Mouse (Mus musculus): ENCODE results near the gene Kcna10.

Gene Kcna10

DNA sequence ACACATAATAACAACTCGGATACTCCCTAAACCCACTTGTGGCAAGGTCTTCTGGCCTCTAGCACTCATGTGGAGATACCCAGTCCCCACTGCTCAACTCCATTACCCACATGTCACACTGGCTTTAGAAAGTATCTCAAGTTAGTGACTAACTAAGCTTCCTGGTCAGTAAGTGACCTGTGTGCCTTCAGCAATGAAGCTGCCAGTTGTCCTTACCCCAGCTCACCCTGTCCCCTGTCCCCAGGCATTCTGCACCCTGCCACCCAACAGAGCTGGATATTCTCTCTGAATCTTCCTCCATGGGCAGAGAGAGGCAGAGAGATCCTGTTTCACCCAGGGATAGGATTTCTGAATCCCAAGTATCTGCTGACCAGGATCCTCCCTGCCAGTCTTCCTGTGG is at the start of gene Kcna10:
Gene Kcna10 (plus strand): TSS at position 301 of the 400 bp plus-strand sequence.
- ATAC-seq (ENCODE audit: low TSS enrichment), result no peak

DNA sequence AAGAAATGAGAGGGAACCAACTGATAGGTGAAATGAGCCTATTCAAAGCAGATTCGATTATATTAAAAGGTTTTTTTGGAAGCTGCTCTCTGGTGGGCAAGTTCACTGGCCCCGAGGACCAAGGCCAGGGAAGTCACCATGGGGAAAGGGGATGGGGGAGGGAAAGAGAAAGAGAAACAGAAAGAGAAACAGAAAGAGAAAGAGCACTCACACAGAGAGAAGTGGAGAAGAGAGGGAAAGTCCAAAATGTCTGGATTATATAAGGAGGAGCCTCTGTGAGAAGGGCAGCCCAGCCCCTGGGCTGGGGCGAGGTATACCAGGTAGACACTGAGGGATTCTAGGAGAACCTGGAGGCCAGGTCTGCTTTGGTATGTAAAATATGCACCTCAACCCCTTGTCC is 48.4 kb upstream of the Kcna10 start:
- no peak for ATAC-seq (ENCODE audit: low TSS enrichment)

DNA sequence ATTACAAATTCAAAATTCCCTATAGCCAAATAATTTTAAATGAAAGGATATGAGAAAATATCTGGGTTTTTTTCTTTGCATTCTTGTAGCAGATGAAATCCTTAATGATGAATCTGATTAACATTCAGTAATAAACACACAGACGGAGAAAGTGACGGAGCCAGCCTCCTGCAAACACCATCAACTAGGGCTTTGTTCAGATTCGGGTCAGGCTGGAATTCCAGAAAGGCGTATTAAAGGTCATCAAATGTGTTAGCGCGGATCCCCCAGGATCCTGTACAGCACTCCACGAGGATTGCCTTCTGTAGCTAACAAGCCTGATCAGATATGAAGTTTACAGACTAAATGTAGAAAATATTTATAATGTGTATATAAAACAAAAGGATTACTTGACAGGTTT is 35.7 kb upstream of the Kcna10 start:
- no peak for ATAC-seq (ENCODE audit: low TSS enrichment)

DNA sequence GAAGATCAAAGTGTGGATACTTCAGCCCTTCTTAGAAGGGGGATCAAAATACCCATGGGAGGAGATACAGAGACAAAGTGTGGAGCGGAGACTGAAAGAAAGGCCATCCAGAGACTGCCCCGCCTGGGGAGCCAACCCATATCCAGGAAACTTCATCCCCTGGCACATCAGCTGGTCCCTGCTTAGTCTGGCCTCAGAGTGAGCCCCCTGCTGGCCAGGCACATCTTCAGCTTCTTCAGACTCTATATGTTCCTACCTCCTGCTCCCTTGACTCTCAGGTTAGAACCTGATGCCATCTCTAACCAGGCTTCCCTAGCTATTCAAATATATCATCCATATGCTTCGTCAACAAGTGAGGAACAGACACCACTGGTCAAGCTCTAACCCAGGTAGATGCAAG is 33.9 kb upstream of the Kcna10 start:
- peak; percentile 91 for ATAC-seq (ENCODE audit: low TSS enrichment)

DNA sequence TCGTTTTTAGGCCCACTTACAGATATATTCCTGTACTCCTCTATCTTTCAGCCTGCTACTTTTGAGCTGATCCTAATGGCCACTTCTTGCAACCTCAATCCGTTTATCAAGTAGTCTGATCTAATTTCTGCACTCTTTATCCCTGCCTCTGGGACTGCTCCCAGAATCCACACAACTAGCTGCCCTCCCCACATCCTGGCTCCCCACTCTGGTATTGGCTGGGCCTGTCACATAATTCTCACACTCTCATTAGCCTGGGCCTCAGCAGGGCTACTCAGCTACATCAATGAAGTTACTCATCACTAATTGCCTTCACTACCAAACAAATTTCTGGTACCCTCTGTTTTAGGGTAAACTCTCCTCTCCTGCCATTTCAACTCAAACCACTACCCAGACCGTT is 32.4 kb upstream of the Kcna10 start:
- ATAC-seq (ENCODE audit: low TSS enrichment), result peak; percentile 70

DNA sequence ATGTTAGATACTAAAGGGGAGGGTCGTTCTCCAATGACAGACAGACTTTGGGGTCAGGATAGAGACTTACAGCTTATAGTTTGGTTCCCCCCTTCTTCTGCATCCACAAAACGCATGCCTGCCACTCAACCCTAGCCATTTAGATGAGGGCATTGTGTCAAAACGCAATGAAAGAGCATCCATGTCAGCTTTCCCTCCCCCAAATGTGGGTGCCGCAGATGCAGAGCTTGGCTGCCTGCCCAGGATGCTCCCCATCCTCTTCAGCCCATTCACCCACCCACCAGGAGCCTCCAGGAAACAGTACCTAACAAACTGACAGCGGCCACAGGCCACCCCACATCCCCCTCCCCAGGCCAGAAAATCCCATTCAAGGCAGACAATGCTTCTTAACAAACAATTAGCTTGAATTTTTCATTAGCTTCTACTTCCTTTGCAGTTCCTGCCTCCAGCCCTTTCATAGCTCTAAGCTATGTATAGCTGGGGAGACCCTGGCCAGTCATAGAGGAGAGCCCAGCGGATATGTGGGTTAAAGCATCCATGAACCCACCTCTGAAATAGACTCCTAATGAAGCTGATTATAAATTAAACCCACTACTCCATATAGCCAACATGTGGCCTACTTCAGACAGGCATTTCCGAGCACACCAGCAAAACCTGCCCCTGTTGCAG is 31.9 kb upstream of the Kcna10 start:
- no peak for ATAC-seq (ENCODE audit: low TSS enrichment)

DNA sequence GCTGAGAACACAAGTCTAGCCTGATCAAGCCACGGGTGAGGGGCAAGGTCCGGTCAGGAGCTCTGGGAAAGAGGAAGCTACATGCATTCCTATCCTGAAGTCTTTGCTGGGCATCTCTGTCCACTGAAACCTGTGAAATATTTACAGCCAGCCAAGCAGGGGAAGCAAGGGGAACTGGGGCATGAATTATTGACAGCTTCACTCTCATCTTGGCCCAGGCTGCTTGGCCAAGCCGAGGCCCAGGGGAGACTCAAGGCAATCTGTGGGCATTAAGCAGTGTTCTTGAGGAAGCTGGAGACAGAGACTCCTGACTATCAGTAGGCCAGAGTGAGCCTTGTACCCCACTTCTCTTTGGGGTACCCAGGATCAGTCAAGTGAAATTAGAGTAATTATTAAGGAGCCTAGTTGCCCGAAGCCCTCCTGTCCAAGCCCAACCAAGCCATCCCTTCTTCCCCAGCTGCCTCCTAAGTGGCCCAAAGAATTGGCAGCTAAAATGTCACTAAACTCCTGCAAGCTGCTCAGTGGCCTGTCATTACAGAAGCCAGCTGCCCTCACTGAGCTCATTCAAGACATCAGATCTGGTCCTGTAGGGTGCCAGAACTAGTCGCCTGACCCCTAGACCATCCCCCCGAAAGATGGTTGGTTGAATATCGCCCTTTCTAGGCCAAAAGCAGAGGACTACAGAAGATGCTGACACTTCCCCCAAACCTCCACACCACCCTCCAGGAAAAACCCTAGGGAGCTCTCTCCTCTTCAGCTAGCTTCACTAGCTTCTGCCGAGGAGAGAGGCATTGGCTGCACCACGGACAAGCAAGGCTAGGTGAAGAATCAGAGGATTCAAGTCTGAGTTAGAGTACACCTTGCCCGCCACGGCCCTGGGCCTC is 28.8 kb upstream of the Kcna10 start:
- ATAC-seq (ENCODE audit: low TSS enrichment), result no peak

DNA sequence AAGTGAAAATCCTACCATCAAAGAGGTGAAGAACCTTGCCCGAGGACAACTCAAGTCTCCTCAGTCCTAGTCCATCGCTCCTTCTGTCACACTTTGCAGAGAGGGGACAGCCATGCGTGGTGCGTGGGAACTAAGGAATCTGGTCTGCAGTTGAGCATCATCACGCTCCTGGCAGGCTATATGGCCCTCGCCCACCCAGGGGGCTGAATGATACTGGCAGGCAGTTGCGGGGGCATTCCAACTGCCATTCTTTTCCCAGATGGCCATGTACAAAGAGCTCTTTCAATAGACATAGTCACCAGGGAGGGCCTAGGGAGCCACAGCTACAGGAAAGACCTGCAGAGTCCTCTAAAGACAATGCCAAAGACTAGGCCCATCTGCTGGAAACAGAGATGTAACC is 24.0 kb upstream of the Kcna10 start:
- ATAC-seq (ENCODE audit: low TSS enrichment), result no peak

DNA sequence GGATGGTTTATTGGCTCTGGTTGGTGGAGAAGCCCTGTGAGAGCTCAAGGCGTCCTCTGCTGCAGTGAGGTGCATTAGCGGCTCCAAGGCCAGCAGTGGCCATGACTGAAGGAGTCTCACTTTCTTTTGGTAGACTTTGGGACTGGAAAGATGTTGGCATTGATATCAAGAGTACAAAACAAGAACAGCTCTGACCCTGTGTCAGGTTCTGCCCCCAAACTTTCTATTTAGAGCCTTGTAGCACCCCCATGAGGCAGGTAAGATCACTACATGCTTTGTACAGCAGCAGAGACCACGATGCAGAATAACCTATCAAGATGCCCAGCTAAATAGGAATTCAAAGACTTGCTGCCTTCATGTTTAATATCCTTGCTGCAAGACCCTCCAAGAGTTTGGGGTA is 23.4 kb upstream of the Kcna10 start:
- peak; percentile 32; the same call in 1 of the 2 replicates for ATAC-seq (ENCODE audit: low TSS enrichment)

DNA sequence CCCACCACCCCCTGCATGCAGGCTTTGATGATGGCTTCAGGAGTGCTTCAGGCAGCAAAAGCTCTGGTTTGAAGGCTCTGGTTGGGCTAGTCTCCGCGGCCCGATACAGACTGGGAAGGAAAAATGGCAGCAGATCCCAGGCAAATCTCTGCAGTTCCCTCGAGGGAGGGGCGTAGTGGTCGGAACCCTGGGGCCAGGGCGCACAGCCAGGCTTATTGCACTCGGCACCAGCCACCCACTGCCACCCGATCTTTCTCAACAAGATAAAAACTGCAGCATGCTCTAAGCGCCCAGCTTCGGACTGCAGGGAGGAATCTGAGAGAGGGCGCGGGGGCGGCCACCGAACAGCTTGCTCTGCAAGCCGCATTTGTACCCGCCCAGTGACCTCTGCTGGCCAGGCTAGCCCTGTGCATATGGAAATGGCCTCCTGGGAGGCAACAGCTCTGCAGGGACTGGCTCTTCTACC is 23.0 kb upstream of the Kcna10 start:
- peak; percentile 63 for ATAC-seq (ENCODE audit: low TSS enrichment)

DNA sequence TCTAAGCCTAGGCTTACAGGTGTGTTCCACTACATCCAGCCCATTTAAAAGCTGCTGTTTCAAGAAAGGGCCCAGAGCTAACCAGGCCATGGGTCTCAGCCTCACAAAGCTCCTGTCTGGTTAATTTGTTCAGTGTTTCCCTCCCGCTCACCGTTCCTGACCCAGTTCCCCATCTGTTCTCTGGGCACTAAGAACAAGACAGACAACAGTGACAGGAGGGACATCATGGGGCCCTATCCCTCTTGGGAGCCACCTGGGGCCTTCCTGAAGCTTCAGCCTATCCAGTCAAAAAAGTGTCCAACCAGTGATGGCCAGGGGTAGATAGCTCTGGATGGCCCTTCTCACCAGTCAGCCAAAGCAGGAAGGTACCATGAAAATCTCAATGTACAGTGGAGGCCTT is 20.1 kb upstream of the Kcna10 start:
- no peak for ATAC-seq (ENCODE audit: low TSS enrichment)

DNA sequence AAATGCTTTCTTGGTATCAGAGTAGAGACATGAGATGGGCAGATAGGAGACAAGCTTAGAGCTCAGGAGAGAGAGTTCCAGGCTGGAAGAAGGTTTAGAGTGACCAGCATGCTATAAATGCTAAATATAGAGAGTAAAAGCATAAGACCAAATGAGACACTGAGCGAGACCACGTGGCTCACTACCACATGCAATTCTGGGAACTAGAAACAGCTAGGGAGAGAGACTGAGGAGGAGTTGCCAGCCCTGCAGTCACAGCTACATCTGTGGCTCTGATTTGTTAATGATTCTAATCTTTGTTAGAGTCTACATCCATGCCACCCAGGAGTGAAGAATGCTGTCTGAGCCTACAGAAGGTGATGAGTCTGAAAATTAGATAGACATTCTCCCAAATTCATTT is 13.3 kb upstream of the Kcna10 start:
- peak; percentile 98 for ATAC-seq (ENCODE audit: low TSS enrichment)

DNA sequence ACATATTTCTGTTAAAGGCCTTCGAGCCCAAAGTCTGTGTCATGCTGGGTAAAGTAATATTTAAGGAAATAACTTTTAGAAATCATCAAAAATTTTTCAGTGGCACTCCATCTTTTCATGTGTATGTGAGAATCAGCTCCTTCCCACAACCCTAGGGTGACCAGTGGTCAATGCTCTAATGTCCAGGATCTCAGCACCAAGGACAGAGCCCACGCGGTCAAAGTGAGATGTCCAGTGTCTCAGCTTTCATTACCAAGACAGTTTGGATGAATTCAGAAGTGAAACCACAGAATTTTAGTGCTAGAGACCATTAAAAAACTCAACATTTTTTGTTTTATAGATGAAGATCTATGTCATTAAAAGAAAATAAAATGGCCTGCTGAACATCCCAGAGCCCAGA is 10.9 kb upstream of the Kcna10 start:
- no peak for ATAC-seq (ENCODE audit: low TSS enrichment)

DNA sequence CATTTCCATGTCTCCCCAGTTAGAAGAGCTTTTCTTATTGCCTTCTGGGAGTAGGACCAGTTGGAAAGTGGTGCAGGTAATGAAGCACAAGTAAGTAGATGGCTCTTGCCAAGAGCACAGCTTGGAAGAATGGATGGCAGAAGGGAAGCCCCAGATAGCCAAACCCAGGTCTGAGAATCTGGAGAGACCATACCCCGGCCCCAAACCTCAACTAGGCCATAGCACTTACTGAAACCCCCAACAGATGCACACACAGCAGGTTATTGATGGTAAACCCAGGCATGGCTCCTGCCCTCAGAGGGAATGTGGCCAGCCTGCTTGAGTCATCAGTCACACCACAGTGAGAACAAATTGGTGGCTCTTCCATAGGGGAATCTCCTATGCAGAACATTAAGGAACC is 10.3 kb upstream of the Kcna10 start:
- ATAC-seq (ENCODE audit: low TSS enrichment), result no peak

DNA sequence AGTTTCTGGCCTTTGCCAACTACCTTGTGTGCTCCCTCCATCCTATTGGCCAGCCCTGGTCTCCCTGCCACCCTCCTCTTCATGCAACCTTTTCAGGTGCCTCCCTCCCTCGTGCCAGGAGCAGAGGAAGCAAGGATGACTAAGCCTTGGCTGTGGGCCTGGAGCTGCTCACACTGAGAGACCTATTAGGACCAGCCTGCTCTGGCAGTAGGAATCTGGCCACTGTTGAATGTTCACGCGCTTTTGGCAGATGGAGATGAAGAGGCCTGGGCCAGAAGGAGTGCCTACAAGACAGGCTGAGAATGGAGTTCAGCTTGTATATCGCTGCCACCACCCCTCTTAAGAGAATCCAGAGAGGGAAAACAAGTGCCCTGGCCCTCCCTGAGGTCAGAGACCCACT is 7.4 kb upstream of the Kcna10 start:
- ATAC-seq (ENCODE audit: low TSS enrichment), result peak; percentile 55

DNA sequence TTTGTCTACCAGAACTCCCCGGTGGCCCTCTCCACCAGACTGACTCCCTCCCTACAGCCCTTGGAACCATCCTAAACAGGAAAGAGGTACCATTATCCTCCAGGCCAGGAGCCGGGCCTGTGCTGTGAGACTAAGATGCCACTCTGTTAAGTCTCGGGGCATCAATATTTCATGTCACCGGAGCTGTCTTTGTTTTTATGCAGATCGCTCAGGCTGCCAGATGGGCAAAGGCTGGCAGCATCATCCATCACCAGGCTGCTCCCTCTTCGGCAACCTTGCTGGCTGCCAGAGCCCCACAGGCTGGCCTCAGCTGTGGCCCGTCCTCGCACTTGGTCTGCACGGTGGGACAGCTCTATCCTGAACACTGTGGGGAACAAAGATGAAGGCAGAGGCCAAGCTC is 6.4 kb upstream of the Kcna10 start:
- no peak for ATAC-seq (ENCODE audit: low TSS enrichment)

DNA sequence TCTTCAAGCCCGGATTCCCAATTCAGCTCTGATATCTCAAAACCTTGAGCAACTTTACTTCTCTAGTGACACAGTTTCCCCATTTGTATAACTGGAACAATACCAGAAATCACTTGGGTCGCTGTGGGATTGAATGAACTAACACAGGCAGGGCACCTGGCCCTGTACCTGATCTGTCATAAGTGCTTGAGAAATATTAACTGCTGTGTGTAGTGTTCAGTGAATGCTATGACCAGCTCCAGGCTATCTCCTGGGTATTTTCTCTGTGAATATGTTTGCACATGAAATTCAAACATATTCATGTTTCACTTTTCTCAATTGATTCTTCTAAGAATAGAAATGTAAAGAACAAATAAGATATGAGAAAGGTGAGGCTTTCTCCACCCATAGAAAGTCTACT is 2.0 kb upstream of the Kcna10 start:
- no peak for ATAC-seq (ENCODE audit: low TSS enrichment)

DNA sequence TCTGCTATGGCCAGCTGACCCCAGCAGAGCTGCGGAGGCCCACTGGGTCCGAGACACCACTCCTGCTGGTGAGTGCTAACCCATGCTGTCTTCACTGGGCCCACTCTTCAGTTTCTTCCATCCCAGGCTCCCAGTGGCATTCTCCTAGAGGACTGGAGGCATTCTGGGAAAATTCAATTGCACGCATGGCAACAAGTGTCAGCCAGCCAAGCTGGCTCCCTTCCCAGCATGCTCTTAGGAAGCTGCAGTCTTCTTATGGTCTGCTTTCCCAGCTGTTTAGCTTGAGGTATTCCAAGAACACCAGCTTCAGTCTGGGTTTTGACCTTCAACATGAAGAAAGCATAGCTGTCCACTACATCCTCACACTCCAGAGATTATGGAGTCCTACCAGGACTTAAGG is 322 bp downstream of the Kcna10 start:
- no peak for ATAC-seq (ENCODE audit: low TSS enrichment)

DNA sequence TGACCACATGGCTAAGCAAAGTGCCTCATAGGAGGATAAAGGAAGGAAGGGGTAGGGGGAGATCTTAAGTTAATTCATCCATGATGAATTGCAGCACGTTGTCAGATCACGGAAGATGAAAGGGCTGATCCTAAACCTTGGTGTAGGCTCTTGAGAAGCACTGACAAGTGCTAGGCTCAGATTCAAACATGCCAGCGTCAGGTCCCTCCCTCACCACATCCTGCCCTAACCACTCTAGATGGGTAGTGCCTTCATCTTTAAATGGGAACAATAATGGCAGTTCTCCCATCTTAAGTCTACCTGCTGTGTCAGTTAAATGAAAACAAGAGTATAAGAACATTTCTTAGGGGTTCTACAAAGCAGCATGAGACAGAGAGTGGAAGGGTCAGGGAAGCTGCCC is 2.7 kb downstream of the Kcna10 start:
- ATAC-seq (ENCODE audit: low TSS enrichment), result no peak

DNA sequence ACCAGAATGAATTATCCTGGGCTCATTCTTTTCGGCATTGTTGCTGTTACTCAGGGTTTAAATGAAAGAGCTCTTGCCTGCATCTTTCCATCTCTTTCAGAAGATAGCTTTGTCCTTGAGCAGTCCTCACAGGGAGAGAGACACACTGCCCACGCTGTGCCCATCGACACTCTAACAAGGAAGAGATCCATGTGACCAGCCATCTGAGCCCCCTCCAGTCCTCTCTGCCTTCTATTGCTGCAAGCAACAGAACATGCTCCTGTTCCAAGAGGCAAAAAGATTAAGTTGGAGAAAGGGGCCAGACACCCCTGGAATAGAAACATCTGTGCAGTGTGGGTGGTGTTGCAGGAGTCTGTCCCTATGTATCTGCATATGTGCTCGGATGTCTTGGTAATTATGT is 4.2 kb downstream of the Kcna10 start:
- ATAC-seq (ENCODE audit: low TSS enrichment), result peak; percentile 42

DNA sequence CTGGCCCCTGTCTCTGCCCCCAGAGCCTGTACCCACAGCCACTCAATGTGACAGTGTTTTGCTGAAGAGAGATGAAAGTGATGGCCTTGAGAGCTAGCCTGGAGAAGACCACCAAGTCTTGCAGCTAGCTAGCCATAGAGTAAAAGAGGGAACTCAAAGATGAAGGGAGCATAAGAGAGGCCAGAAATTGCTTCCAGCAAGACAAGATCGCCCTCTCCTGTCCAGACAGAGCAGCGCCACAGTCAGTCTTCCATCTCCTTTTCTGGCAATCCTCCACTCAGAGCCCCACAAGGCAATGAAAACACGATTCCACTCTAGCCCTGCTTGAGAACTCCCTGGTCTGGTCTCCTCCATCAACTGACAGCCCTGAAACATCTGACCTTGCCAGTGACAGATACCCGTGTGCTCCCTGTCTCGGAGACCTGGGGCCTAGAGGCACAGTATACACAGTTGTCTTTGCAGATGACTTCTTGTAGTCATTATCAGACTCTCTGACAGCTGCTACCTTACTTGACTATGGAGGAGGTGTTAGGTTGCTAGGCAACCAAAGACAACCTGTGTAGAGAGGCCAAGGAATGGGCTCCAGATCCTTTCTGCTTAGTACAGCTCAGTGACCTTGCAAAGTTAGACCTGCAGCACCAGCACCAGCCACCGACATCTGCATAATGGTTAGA is 5.5 kb downstream of the Kcna10 start:
- ATAC-seq (ENCODE audit: low TSS enrichment), result peak; percentile 77

DNA sequence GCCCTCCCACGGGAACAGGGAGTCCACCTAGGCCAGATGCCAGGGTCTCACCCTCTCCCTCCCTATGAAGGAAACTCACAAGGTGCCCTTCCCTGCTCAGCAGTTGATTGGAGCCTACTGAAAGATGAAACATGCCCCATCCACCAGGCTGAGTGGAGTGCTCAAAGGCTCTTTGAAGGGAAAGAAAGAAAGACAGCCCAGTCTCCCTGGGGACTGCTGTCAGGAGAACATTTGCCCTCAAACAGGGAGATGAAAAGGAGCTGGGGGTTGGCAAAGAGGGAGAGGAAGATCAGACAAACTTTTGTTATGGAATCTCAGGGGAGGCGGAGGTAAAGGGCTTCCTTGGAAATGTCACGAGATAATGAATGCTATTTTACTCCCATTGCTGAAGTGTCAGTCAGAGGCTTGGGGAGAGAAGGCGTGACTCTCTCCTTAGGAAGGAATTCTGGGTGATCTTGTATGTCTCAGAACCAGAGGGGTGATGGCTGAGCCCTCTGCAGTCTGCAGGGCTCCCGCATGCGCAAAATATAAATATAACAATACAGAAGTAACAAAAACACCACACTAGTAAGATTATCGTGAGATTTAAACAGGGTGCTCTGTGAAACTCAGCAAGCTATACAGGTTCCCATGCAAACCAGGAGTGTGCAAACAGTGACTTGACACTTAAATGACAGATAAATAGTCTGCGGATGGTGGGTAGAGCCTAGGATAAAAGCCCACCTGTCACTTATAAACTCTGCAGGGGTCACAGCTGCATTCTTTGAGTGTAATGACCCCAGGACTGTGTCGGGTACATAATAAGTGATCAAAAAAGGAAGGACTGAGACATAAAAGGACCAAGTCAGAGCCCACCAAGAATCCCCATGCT is 18.7 kb downstream of the Kcna10 start:
- no peak for ATAC-seq (ENCODE audit: low TSS enrichment)

Data from frontal cortex, adult (tissue).